Mouse (Mus musculus): ENCODE data around the gene Slc38a4.

Gene Slc38a4

GRCm38 (mm10) chr15:97015036-97015596 is 40.6 kb downstream of the Slc38a4 start:
- DNase-seq (ENCODE audit: low read depth, low spot score), result no peak

GRCm38 (mm10) chr15:97011599-97012372 is 44.0 kb downstream of the Slc38a4 start:
- DNase-seq (ENCODE audit: low read depth, low spot score), result no peak

GRCm38 (mm10) chr15:97009271-97009670 is 46.5 kb downstream of the Slc38a4 start:
- DNase-seq (ENCODE audit: low read depth, low spot score), result no peak

DNA sequence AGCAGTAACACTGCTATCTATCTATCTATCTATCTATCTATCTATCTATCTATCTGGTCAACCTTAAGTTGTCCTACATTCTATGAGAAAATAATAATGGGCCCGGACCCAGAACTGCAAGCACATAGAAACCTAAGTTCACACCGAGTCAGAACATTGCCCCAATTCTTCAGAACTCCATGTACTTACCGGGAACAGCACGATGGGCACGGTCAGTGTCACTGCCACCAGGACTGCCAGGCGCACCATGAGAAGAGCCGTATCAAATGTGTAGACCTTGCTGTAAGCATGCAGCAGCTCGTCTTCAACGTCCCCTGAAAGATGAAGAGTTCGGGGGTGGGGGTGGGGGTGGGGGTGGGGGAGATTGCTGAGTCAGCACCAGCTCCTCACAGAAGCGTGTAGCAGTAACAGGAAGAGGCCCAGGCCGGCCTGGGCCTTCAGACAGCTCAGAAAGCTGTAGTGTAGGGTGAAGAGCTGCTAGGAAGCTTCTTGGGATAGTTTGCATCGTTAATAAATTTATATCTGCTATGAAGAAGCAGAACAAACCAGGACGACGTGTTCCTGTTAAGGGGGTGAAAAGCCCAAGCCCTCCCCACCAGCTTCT is 50.0 kb downstream of the Slc38a4 start:
- DNase-seq (ENCODE audit: low read depth, low spot score), result no peak

GRCm38 (mm10) chr15:97004525-97004867 is 51.3 kb downstream of the Slc38a4 start:
- no peak for DNase-seq (ENCODE audit: low read depth, low spot score)

DNA sequence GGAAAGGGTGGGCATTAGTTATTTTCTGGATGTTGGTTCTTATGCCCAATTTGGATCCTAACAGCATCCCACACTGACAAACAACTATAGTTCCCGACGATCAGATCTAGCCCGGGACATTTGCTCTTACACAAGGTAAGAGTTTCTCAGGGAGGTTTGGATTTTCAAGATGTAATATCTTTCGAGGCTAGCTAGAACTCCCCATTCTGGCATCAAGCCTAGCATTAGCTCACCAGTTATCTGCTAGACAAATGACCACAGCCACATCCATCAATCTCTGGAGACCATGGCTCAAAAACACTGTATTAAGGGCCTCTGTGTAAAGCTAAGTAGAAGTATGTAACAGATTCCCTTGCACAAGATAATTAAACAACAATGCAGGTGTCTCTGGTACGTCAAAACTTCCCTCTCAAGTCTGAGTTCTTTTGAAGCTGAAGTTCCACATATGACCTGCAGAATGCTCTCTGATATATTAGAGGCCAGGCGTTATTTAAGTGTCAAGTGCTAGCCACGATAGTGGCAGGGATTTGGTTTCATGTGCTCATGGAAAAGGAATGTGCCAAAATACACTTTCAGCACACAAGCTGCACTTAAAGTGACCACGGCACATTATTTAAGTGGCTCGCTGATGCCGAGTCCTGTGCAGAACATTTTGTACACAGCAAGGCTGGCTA is 51.8 kb downstream of the Slc38a4 start:
- DNase-seq (ENCODE audit: low read depth, low spot score), result no peak

- no peak for DNase-seq (ENCODE audit: low read depth, low spot score)
These were observed 52.6 kb downstream of the Slc38a4 start for GRCm38 (mm10) chr15:97003186-97003585.

GRCm38 (mm10) chr15:97002752-97003151 is 53.0 kb downstream of the Slc38a4 start:
- DNase-seq (ENCODE audit: low read depth, low spot score), result peak; percentile 59

DNA sequence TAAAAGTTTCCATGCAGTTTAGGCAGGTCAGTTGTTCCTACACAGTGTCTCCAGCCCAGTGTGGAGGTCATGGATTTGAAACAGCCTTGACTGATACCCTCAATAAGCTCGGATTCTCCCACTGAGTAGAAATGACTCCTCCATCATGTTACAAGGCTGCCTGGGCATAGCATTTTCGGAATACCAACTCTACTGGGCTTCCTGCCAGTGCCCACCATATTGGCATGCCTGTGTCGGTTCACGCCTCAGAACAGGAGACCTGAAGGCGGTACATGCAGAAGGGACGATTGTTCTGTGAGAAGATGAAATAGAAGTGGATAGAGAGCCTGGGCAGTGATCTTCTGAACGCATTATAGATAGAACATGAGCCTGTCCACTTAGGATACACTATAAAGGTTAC is 53.9 kb downstream of the Slc38a4 start:
- no peak for DNase-seq (ENCODE audit: low read depth, low spot score)

DNA sequence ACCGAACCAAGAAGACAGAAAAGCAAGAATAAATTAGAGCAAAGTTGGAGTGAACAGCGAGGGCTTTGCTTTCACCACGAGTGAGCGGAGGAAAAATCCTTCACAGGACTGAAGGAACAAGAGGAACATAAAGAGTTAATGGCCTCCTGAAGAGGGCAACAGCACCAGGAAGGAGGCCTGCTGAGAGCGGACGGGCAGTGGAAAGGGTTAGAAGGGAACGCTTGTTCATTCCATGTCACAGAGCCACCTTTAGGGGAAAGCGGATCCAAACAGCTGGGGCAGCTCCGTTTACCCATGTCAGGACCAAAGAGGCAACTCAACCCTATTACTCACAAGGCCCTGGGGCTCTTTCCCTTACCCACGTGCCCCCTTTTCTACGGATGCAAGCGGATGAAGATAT is 54.3 kb downstream of the Slc38a4 start:
- no peak for DNase-seq (ENCODE audit: low read depth, low spot score)

GRCm38 (mm10) chr15:97000319-97001251 is 55.2 kb downstream of the Slc38a4 start:
- DNase-seq (ENCODE audit: low read depth, low spot score), result no peak

GRCm38 (mm10) chr15:96999401-96999800 is 56.4 kb downstream of the Slc38a4 start:
- DNase-seq (ENCODE audit: low read depth, low spot score), result no peak

- no peak for DNase-seq (ENCODE audit: low read depth, low spot score)
These were observed 70.1 kb downstream of the Slc38a4 start for GRCm38 (mm10) chr15:96985618-96986017.

- DNase-seq (ENCODE audit: low read depth, low spot score), result no peak
These were observed 72.0 kb downstream of the Slc38a4 start for GRCm38 (mm10) chr15:96983581-96984330.

GRCm38 (mm10) chr15:96975125-96975524 is 80.6 kb downstream of the Slc38a4 start:
- DNase-seq (ENCODE audit: low read depth, low spot score), result no peak

DNA sequence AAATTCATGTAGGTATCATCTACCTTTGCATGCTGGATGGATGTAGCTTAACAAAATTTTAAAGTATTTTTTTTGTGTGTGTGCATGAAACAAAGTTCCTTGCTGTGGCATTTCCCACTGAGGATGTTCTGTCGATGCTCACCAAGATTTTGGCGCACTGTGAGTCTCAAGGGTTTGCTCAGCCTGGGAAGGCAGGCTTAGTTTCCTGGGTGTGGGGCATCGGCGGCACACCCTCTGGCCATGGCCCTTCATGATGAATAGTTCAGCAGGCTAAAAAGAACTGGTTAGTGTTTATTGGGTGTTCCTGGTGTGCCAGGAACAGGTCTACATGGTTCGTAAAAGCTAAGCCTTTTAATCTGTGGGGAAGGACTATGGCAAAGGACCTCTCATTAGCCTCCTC is 81.6 kb downstream of the Slc38a4 start:
- DNase-seq (ENCODE audit: low read depth, low spot score), result no peak

DNA sequence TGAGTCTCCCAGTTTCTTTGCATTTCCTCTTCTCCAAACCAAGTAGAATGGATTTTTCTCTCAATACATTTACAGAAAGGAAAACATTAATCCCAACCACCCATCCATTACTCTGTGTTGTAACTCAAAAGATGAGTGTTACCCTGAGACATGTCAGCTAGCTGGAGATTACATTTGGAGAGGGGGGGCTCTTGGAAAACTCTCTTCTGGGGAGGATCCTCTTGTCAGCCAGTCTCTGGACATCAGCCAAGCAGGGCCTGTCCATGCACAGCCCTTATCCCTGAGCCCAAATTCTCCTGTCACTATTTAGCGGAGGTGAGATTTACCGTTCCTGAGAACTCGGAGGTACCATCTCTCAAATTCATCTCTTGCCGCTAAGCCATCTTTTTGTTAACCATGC is 82.4 kb downstream of the Slc38a4 start:
- no peak for DNase-seq (ENCODE audit: low read depth, low spot score)

- no peak for DNase-seq (ENCODE audit: low read depth, low spot score)
These were observed 83.0 kb downstream of the Slc38a4 start for GRCm38 (mm10) chr15:96972706-96973274.

- DNase-seq (ENCODE audit: low read depth, low spot score), result peak; percentile 46
These were observed 83.8 kb downstream of the Slc38a4 start for GRCm38 (mm10) chr15:96971906-96972305.

GRCm38 (mm10) chr15:96969792-96970191 is 86.0 kb downstream of the Slc38a4 start:
- DNase-seq (ENCODE audit: low read depth, low spot score), result peak; percentile 12

Data from ES-CJ7 (cell line).